Mouse (Mus musculus) c-Kit-negative CD71-positive TER-119-positive erythroid progenitor cells, embryonic 14.5 days (primary cell): ENCODE measurements at regions not wholly inside any gene's neighbourhood (a gene's known extent, or its start where the extent isn't known, plus 50 kb on each side); places are given as distances from the start of the nearest gene placed in this dataset.

ENCODE experiments used
- DNase-seq: peaks from one replicate; pipeline ENCODE4 v3.0.0-alpha.2; 2013; ENCODE audit warnings: low read depth, low spot score

- no peak for DNase-seq
Observed at GRCm38 (mm10) chr10:43634371-43635080, 56.4 kb downstream of the Cd24a start.

- no peak for DNase-seq
Observed at GRCm38 (mm10) chr10:43641169-43641945, 63.3 kb downstream of the Cd24a start.

- no peak for DNase-seq
Observed at GRCm38 (mm10) chr10:43646326-43646725, 68.2 kb downstream of the Cd24a start.

- no peak for DNase-seq
Observed at GRCm38 (mm10) chr10:43646965-43647364, 68.9 kb downstream of the Cd24a start.

- DNase-seq, result no peak
Observed at GRCm38 (mm10) chr10:43648186-43648585, 70.1 kb downstream of the Cd24a start.

GRCm38 (mm10) chr10:43648815-43649447 is 70.8 kb downstream of the Cd24a start:
- no peak for DNase-seq

- DNase-seq, result no peak
Observed at GRCm38 (mm10) chr10:43650449-43650848, 72.4 kb downstream of the Cd24a start.

- DNase-seq, result no peak
Observed at GRCm38 (mm10) chr10:43651505-43651904, 73.4 kb downstream of the Cd24a start.

GRCm38 (mm10) chr10:43651915-43652314 is 73.8 kb downstream of the Cd24a start:
- no peak for DNase-seq

- no peak for DNase-seq
Observed at GRCm38 (mm10) chr10:43655082-43655671, 77.1 kb downstream of the Cd24a start.

GRCm38 (mm10) chr10:43655680-43656079 is 77.6 kb downstream of the Cd24a start:
- DNase-seq, result no peak

- DNase-seq, result no peak
Observed at GRCm38 (mm10) chr10:43656207-43656606, 78.1 kb downstream of the Cd24a start.

GRCm38 (mm10) chr10:43657501-43658225 is 79.6 kb downstream of the Cd24a start:
- no peak for DNase-seq

- DNase-seq, result no peak
Observed at GRCm38 (mm10) chr10:43658226-43658593, 80.1 kb downstream of the Cd24a start.

GRCm38 (mm10) chr10:43664844-43665243 is 86.8 kb downstream of the Cd24a start:
- DNase-seq, result no peak

- peak; percentile 75 for DNase-seq
Observed at GRCm38 (mm10) chr10:43666262-43667085, 88.4 kb downstream of the Cd24a start.

GRCm38 (mm10) chr10:43667086-43667690 is 89.1 kb downstream of the Cd24a start:
- DNase-seq, result no peak

- DNase-seq, result peak; percentile 69
Observed at GRCm38 (mm10) chr10:43667732-43668247, 89.7 kb downstream of the Cd24a start.

- DNase-seq, result peak; percentile 57
Observed at GRCm38 (mm10) chr10:43669471-43669870, 91.4 kb downstream of the Cd24a start.

GRCm38 (mm10) chr10:43670745-43671144 is 92.7 kb downstream of the Cd24a start:
- DNase-seq, result no peak
